Mouse (Mus musculus): ENCODE measurements around the gene Hs3st4.

Gene Hs3st4

DNA sequence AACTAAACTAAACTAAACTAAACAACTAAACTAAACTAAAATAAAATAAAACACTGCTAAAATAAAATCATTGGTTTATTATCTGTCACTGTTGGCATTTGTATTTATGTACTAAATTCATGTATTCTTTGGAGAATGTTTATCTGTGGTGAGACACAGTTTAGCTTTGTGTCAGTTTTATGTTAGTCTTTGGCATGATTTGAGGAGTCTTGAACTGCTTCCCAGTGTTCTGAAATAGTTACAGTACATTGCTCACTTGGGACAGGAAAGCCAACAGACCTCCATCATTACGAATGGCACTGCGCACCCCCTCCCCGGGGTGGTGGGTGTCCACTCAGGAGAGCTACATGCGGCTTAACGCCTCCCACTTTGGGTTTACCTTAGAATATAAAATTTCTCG lies 158.6 kb downstream of the Hs3st4 start:
- no peak for DNase-seq

DNA sequence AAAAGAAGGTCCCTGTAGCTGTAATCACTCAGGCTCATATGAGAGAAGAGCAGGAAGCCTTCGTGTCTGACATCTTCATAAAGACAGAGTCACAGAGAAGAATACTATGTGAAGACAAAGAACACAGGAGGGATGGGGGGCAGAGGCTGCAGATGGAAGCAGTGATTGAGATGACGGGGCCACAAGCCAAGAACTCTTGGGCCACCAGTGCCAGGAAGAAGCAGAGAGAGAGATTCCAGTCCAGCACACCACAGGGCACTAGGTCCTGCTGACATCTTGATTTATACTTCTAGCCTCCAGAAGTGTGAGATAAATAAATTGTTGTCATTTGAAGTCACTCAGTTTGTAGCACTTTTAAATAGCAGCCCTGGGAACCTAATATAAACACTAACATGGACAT lies 168.2 kb downstream of the Hs3st4 start:
- DNase-seq = no peak

GRCm38 (mm10) chr7:124163301-124163700 lies 180.6 kb downstream of the Hs3st4 start:
- no peak for DNase-seq

DNA sequence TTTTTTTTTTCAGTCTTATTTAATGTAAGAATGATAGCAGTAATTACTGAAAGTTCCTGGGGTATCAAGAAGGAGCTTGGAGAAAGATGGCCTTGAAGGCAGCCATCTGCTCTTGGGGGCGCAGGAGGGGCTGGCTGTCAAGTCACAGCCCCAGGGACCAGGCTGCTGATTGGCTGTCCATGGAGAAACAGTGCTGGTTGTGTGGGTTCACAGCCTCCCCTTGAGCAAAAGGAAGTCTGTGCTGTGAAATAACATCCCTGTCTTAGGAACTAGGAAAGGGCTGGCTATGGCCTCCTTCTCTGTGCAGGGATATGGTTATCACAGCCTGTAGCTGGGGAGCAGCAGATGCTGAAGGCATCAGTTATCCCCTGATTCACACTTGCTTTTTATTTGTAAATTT lies 183.6 kb downstream of the Hs3st4 start:
- DNase-seq = no peak

DNA sequence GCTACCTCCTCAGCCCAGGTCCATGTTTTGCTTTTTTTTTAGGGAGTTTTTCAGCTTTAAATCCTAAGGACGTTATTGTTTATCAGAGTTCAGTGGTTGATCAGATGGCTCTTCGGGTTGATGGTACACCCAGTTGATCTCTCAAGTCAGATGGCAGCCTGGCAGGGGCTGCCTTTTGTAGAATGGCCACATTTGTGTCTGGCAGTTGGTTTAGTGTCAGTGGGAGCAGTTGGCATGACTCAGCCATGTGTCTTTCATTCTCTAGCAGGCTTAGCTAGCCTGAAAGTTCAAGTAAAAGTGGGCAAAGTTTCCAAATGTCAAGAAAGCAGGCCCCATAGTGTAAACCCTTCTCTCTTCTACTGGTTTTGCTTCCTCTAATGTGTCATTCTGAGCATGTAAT lies 186.1 kb downstream of the Hs3st4 start:
- no peak for DNase-seq

- DNase-seq = no peak
Observed at GRCm38 (mm10) chr7:124170001-124170400, 187.3 kb downstream of the Hs3st4 start.

GRCm38 (mm10) chr7:124171992-124172391 lies 189.3 kb downstream of the Hs3st4 start:
- DNase-seq = no peak

- DNase-seq = no peak
Observed at GRCm38 (mm10) chr7:124180926-124181325, 198.3 kb downstream of the Hs3st4 start.

- peak; percentile 72 for DNase-seq
Observed at GRCm38 (mm10) chr7:124184693-124185092, 202.0 kb downstream of the Hs3st4 start.

DNA sequence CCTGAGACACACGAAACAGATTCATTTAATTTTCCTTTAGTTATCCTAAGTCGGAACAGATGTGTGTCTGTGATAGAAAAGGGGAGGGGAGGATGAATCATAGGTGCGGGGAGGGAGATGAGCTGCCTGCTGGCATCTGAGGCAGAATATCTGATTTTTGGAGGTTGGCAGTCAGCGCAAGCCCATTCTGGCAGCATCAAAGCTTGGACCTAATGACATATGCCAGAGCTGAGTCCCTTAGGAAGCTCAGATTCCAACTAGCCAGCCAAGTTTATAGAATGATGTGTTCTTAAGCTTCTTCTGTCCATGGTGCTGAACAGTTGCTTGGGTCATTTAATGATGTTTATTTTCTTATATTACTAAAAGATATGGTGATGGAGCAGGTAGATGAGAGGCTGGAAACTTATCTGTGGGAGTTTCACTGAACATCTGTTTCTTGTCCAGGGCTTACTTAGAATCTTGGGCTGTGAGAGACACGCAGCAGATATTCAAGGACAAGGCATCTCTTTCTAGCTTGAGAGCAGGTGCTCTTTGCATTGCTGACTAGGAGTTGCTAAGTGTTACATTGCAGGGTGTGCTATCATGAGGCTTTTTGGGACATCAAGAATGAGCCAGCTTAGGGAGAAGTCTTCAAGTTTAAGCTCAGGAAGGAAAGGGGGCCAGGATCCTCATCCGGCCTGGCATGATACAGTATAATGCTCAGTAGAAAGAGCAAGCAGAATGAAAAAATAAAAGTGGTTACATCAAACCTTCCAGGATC lies 216.3 kb downstream of the Hs3st4 start:
- DNase-seq = no peak

- DNase-seq = peak; percentile 21
Observed at GRCm38 (mm10) chr7:124216921-124217320, 234.3 kb downstream of the Hs3st4 start.

DNA sequence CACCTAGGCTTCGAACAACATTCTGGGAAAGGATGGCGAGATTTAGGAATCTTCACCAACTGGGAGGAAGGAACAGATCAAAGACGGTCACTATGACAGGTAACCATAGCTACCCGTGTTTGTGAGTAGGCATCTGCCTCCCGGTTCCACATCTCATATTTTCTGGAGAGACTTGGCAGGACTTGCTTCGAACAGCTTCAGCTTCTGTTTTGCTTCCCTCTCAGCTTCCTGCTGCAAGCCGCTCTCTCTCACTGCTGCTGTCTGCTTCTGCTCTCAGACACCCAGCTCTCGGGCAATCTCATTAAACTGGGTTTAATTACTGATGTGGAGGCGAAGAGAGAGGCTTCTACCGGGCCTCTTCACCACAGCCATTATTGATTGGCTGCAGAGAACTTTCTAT lies 237.9 kb downstream of the Hs3st4 start:
- no peak for DNase-seq

GRCm38 (mm10) chr7:124237896-124238670 lies 255.4 kb downstream of the Hs3st4 start:
- no peak for DNase-seq

GRCm38 (mm10) chr7:124239903-124240647 lies 257.4 kb downstream of the Hs3st4 start:
- DNase-seq = peak; percentile 48

GRCm38 (mm10) chr7:124249838-124250237 lies 267.2 kb downstream of the Hs3st4 start:
- DNase-seq = peak; percentile 34

DNA sequence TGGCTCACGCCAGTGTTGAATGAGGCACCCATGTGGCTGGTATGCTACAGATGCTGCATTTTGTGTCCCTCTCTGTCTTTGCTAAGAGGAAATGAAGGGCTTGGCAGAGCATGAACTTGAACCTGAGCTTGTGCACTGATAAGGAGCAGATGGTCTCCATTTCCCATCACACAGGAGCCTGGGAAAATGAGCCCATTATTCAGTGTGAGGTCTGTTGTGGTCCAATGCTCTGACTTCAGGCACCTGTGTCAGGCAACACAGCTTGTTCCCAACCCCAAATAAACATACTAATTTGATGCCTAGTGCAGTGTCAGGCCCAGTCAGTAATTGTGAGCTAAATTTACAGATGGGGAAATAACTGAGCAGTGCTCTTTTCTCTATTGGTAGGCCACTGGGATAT lies 267.9 kb downstream of the Hs3st4 start:
- DNase-seq = no peak

- DNase-seq = no peak
Observed at GRCm38 (mm10) chr7:124258419-124258818, 275.8 kb downstream of the Hs3st4 start.

DNA sequence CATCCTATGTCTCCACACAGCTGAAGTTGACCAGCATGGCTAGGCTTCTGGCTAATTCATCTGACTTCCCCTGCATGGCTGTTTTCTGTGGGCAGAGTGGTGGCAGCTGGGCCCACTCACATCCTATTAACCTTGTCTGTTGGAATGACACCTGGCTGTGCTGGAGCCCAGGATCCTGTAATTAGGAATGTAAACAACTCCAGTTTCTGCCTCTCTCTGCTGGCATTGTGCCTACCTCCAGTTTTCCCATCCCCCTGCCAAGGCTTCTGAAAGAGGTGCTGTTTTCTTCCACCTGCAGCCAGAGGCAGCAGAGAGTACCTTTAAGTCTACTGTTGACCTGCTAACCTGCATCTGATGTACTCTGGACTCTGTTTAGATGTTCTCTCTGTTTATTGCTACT lies 288.1 kb downstream of the Hs3st4 start:
- peak; percentile 17 for DNase-seq

GRCm38 (mm10) chr7:124289873-124290272 lies 307.2 kb downstream of the Hs3st4 start:
- DNase-seq = no peak

DNA sequence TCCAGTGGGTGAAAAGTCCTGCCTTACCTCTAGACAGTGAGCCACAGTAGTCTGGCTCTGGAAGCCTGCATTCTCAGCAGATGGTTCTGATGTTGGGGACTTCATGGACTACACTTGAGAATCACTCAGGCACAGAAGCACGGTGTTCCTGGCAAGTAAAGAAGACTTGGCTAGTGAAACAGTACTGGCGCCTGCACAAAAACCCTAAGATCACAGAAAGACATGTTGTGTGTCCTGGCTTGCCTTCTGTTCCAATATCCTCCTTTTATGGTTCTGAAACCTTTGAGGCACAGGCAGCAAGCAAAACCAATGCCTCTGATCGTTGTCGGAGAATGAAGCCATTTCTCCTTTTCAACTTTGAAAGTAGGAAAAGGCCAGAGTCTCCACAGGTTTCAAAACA lies 336.8 kb downstream of the Hs3st4 start:
- DNase-seq = no peak

DNA sequence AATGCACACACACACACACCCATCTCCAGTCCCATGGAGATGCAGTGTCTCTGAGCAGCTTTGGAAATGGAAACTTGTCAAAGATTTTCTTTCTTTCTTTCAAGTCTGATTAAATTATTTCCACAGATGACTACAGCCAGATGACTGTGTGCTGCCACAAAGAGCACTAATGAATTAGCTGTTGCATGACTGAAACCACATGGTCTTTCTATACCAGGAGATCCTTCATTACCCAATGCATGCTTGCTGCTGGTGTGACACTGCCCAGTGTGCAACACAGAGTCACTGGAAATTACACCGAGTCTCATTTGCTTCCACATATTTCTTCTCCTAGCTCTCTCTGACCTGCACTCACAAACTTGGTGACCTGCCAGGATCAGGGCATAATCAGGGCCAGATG lies 353.0 kb downstream of the Hs3st4 start:
- peak; percentile 46 for DNase-seq

- DNase-seq = no peak
Observed at GRCm38 (mm10) chr7:124341510-124341909, 358.8 kb downstream of the Hs3st4 start.

DNA sequence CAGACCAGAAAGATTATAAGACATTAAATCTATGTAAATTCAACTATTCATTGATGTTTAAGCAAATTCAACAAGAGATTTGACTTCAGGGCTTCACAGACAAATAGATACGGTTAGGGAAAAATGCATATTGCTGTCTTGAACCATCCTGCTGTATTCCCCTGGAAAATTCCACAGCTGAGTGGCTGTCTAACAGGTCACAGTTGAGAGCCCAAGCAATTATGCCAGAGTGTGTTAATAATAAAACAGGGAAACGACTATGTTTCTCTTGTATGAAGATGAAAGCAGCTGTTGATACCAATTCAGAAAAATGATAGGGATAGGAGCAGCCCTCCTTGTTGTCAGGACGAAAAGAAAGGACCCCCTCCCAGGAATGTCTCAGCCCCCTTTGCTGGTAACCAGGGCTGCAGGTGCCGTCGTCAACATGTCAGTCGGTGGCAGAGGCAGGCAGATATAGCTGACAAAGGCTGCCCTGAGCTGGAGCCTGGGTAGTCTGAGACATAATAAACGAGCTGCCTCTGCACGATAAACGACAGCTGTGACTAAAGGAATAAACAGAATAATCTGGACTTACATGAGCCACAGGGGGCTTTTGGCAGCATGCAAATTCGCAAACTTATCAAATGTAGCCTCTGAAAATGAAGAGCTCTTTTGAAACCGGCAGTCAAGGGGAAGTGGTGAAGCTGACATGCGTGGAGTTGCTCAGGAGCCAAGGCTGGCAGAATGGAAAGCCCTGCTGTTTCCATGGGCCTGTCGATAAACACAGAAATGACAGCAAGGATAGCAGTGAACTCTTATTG lies 364.7 kb downstream of the Hs3st4 start:
- DNase-seq = peak; percentile 32

All from retina, postnatal 1 day (tissue).